Mouse (Mus musculus) urinary bladder, postnatal 25 days (tissue): ENCODE data around the gene Trim63.
"Not testable (repeated sequence)": the region's sequence is repeated elsewhere in the genome, so short reads cannot be mapped to it uniquely, and the experiment has no call there.

ENCODE experiments used
- DNase-seq: peaks from one replicate; pipeline ENCODE4 v3.0.0; 2022; ENCODE audit warnings: low spot score

Trim63 gene

GRCm38 (mm10) chr4:134314876-134315275 is at the start of gene Trim63:
Gene Trim63 (plus strand): TSS chr4:134315120.
- DNase-seq = no peak

GRCm38 (mm10) chr4:134265860-134266585 is 48.9 kb upstream of the Trim63 start:
- DNase-seq = no peak

DNA sequence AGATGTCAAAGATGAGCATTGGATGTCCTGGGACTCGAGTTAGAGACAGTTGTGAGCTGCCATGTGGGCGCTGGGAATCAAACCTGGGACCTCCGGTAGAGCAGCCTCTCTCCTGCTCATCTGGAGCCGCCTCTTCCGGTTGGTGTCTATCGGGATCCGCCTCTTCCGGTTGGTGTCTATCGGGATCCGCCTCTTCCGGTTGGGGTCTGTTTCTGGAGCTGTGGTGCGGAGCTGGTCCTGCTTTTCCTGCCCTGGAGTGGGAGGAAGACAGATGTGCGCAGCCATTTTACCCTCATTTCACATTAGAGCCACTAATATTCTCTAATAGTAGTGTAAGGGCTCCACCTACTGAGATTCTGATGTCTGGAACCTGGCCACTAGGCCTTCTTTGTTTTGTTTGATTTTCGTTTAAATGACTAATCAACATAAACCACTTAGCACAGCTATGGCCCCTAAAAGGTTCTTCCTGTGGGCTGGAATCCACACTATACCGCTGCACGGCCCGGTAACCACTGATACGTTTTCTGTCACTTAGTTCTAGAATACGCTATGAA is 46.7 kb upstream of the Trim63 start:
- DNase-seq = no peak

DNA sequence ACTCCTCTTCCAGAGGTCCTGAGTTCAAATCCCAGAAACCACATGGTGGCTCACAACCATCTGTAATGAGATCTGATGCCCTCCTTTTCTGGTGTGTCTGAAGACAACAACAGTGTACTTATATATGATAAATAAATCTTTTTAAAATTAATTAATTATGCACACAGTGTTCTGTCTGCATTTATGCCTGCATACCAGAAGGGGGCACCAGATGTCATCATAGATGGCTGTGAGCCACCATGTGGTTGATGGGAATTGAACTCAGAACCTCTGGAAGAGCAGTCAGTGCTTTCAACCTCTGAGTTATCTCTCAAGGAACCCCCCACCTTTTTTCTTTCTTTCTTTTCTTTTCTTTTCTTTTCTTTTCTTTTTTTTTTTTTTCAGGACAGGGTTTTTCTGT is 45.3 kb upstream of the Trim63 start:
- not testable (repeated sequence) for DNase-seq

DNA sequence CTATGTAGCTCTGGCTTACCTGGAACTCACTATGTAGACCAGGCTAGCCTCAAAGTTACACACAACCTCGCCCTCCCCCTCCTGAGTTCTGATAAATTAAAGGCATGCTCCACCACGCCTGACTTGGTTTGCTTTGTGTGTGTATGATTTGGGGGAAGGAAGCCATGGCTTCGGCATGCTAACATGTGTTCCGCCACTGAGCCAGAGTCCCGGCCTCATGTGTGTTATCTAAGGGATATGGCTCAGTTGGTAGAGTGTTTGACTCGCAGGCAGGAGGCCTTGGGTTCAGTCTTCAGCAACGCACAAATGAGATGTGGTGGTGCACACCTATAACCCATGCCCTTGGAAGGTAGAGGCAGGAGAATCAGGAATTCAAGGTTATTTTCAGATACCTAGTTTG is 42.9 kb upstream of the Trim63 start:
- DNase-seq = no peak

GRCm38 (mm10) chr4:134272731-134273416 is 42.0 kb upstream of the Trim63 start:
- no peak for DNase-seq

DNA sequence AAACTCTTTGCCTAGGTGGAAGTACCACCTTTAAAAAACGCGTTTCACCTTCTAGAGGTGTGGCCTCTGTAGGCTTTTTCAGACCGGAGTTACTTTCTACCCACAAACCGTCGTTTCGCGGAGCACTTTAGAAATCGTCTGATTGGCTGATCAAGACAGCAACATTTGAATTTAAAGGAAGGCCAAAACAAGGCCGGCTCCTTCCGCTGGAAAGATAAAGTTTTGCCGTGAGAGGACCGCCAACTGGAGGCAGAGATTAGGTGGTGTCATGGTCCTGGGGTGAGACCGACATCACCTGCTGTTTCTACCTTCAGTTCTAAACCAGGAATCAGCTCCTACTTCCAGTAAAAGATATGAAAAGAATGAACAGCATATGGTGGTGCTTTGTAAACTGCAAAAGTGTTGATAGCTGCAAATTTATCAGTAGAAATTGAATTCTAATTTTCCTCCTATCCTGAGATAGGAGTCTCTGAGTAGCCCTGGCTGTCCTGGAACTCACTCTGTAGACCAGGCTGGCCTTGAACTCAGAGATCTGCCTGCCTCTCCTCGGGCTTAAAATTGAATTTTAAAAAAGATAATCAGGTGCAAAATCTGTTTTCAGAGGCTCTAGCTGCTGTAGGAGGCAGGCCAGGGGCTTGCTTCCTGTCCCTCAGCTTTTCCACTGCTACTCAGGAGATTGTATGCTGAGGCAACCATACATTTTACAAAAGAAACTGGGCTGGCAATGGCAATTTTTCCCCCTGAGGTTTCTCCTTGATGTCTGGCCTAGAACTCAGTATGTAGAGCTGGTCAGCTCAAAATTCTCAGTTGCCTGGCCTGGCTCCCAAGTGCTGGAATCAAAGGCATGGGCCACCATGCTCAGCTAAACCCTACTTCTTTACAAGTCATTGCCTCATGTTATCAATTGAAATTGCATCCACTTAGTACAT is 41.2 kb upstream of the Trim63 start:
- no peak for DNase-seq

DNA sequence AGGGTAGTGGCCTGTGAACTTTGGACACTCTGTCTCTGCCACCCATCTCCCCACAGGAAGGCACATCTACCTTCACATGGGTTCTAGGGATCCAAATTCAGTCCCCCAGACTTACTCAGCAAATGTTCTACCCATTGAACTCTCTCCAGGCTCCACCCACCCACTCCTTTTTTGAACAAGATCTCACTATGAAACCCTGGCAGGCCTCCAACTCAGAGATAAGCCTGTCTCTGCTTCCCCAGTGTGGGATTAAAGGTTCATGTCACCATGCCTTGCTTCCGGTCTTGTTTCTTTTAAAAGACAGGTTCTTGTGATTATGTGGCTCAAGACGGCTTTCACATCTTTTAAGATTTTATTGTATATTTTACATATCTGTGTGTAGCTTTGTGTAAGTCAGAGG is 30.0 kb upstream of the Trim63 start:
- no peak for DNase-seq

- DNase-seq = no peak
Measured at GRCm38 (mm10) chr4:134286226-134287167, 28.4 kb upstream of the Trim63 start.

- DNase-seq = peak; percentile 99
Measured at GRCm38 (mm10) chr4:134287168-134287564, 27.8 kb upstream of the Trim63 start.

GRCm38 (mm10) chr4:134287575-134288025 is 27.3 kb upstream of the Trim63 start, which contains the start of gene Pdik1l:
Gene Pdik1l (minus strand): TSS chr4:134287895.
- peak; percentile 55 for DNase-seq

DNA sequence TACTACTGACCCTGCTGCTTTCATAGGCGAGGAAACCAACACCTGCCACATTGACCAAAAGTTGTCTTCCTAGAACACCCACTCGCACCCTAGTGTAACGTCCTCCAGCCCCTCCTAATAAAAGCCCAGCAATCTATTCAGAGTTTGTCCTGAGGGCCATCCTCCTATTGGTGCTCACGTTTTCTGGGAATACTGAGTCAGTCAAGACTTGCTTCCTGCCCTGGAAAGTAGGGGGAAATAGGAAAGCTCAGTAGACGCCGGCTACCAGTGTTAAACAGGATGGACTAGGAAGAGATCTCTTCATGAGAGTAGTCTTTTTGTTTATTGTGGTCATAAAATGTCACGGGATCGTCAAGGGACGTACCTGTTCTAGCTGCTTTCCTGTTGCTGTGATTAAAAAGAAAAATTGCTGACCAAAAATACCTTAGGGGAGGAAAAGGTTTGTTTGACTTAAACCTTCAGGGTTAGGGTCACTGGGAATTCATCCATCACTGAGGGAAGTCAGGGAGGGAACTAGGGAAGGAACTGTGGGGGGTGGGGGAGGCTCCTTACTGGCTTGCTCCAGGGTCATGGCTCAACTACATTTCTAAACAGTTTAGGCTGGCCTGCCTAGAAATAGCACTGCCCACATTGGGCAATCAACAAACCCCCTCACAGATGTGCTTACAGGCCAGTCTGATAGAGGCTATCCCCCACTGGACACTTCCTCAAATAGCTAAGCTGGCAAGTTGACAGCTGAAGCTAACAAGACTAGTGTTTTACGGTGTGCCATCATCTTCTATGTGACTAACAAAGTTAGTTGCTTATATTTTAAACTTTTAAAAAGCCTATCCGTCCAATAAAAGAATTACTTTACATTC is 26.3 kb upstream of the Trim63 start:
- DNase-seq = no peak

- DNase-seq = peak; percentile 77
Measured at GRCm38 (mm10) chr4:134292067-134292466, 22.9 kb upstream of the Trim63 start.

GRCm38 (mm10) chr4:134293061-134293691 is 21.7 kb upstream of the Trim63 start:
- DNase-seq = no peak

DNA sequence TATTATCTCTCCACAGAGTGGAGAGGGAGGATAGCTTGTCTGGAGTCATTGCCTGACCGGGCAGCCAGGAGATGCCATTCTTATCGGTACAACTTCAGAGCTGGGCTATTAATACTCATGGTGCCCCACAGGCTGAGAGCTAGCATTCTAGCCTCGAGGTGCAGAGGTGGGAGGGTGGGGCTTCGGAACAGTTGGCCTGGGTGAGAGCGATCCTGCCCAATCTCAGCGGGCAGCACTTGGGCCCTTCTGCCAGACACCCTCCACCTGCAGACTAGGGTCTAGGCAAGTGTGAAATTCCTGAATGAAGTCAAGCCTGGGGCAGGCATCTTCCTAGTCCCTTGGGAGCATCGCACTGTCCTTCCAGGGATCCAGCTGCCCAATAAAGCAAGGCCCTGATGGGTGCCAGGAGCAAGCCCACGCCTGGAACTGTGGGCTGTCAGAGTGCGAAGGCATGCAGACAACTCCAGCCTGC is 21.2 kb upstream of the Trim63 start:
- no peak for DNase-seq

DNA sequence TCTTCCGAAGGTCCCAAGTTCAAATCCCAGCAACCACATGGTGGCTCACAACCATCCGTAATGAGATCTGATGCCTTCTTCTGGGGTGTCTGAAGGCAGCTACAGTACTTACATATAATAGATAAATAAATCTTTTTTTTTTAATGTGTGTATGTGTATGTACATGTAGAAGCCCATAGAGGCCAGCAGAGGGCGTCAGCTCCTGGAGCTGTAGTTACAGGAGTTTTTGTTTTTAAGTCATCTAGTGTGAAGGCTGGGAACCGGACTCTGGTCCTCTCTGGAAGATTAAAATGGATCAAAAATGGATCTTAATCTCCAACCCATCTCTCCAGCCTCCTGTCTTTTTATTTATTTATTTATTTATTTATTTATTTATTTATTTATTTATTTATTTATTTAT is 18.8 kb upstream of the Trim63 start:
- DNase-seq = not testable (repeated sequence)

DNA sequence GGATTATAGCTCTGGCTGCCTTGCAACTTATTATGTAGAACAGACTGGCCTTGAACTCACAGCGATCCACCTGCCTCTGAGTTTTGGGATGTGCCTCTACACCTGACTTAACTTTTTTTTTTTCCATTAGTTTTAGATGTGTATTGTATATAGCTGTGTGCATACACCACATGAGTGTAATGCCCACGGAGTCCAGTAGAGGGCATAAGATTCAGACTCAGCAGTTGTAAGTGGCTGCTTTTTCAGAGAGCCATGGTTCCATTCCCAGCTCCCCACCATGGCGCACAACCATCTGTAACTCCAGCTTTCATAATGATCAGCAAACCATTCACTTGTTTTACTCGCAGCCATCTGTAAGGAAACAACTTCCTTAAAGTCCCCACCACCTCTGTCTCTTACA is 18.4 kb upstream of the Trim63 start:
- no peak for DNase-seq

GRCm38 (mm10) chr4:134297369-134297768 is 17.6 kb upstream of the Trim63 start:
- no peak for DNase-seq
